Mouse (Mus musculus) liver, embryonic 14.5 days (tissue): ENCODE measurements at regions not wholly inside any gene's neighbourhood (a gene's known extent, or its start where the extent isn't known, plus 50 kb on each side); places are given as distances from the start of the nearest gene placed in this dataset.

ENCODE experiments used
- ATAC-seq: fragments of 200-750 bp; cut with Nextera tagmentation; 2 replicates; pipeline ENCODE4 v1.8.0; 2017; ENCODE audit warnings: moderate number of reproducible peaks, mild to moderate bottlenecking, moderate library complexity; ENCODE audit not compliant: insufficient read depth
- DNase-seq, 3 experiments: peaks; one replicate each; pipeline ENCODE4 v3.0.0-alpha.2; 2012 to 2013; ENCODE audit warnings: low read depth in 3 of 3, low spot score in 3 of 3
- H3K27ac ChIP-seq: fragments of 300-500 bp; sonication (generic); 2 replicates; pipeline ENCODE4 v1.5.1; 2014; ENCODE audit warnings: moderate library complexity, mild to moderate bottlenecking, control low read depth, inconsistent platforms
- H3K27me3 ChIP-seq: fragments of 300-500 bp; sonication (generic); 2 replicates; pipeline ENCODE4 v1.6.1; 2014; ENCODE audit warnings: mild to moderate bottlenecking, low read length, moderate library complexity; ENCODE audit not compliant: control insufficient read depth, insufficient read depth
- H3K36me3 ChIP-seq: fragments of 300-500 bp; sonication (generic); replicated peaks from 2 replicates; pipeline ENCODE4 v1.6.1; 2014; ENCODE audit warnings: low read depth; ENCODE audit not compliant: control insufficient read depth, insufficient read depth
- H3K4me1 ChIP-seq, 2 experiments: fragments of 200-500 bp in 1 of 2; fragments of 300-500 bp in 1 of 2; sonication (generic) in 1 of 2; replicated peaks; 2 replicates each; pipeline ENCODE4 v1.6.1; 2012 to 2014; ENCODE audit warnings: antibody characterized with exemption in 1 of 2, inconsistent platforms in 1 of 2, low read length in 1 of 2; ENCODE audit not compliant: control insufficient read depth in 2 of 2, insufficient read depth in 2 of 2
- H3K4me2 ChIP-seq: fragments of 300-500 bp; sonication (generic); 2 replicates; pipeline ENCODE4 v1.6.1; 2014; ENCODE audit warnings: low read depth, mild to moderate bottlenecking, control low read depth, moderate library complexity
- H3K4me3 ChIP-seq, 2 experiments: fragments of 200-500 bp in 1 of 2; fragments of 300-500 bp in 1 of 2; sonication (generic) in 1 of 2; 2 replicates each; pipeline ENCODE4 v1.5.1; 2012 to 2014; ENCODE audit warnings: low read depth in 2 of 2, low read length in 2 of 2, mild to moderate bottlenecking in 2 of 2, control low read depth in 1 of 2, inconsistent platforms in 1 of 2, moderate library complexity in 1 of 2; ENCODE audit not compliant: insufficient read depth in 1 of 2
- H3K9ac ChIP-seq: fragments of 300-500 bp; sonication (generic); replicated peaks from 2 replicates; pipeline ENCODE4 v1.6.1; 2014; ENCODE audit warnings: mild to moderate bottlenecking, control low read depth, moderate library complexity
- H3K9me3 ChIP-seq: fragments of 300-500 bp; sonication (generic); 2 replicates; pipeline ENCODE4 v1.6.1; 2016; ENCODE audit warnings: low read length, mixed read lengths; ENCODE audit not compliant: control insufficient read depth
- CTCF ChIP-seq: IDR thresholded peaks from 2 replicates; pipeline ENCODE4 v1.5.1; 2016; ENCODE audit warnings: antibody characterized with exemption, low read depth, control low read depth
- EP300 ChIP-seq: IDR thresholded peaks from 2 replicates; pipeline ENCODE4 v1.6.1; 2016; ENCODE audit warnings: antibody characterized with exemption, low read depth
- WGBS: fragments of 180-500 bp; shearing (Covaris S2); extraction: QIAGEN DNeasy Blood & Tissue Kit; methylation state at CpG from one replicate; pipeline ENCODE4 v1.1.7; 2014; ENCODE audit not compliant: insufficient replicate concordance; 5-methylcytosine and 5-hydroxymethylcytosine counted together

DNA sequence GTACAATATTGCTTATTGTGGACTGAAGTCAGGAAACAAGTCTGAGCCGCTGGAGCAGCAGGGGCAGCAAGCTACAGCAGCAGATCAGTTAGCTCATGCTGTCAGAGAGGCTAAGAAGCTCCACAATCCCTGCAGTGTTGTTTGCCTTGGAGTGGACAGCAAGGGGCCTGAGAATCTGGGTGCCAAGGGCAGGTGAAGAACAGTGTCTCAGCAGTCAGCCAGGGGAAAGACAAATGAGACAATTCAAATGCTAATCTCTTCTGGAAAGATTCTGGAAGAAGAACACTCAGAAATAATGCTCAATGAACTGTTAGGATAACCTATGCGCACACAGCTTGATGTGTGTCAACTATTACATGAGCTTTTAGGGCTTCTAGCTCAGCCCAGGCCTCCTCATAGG is 315.5 kb upstream of the Nrp1 start:
- no peaks in the 10 kb centered on the region for H3K9me3 ChIP-seq
- no peak overlapping the region for H3K4me3 ChIP-seq
- no peak overlapping the region for H3K27ac ChIP-seq
- 59% methylated on average over 2 of the region's 2 CpGs for WGBS
- H3K4me2 ChIP-seq: no peak overlapping the region
- ATAC-seq (no peak), DNase-seq (no peak)
- H3K4me1 ChIP-seq: no peaks in the 10 kb centered on the region
- H3K36me3 ChIP-seq: no peaks in the 10 kb centered on the region
- H3K9ac ChIP-seq: no peak overlapping the region
- no peak for TF ChIP-seq EP300
- no peak for TF ChIP-seq CTCF
- H3K27me3 ChIP-seq: no peaks in the 10 kb centered on the region

DNA sequence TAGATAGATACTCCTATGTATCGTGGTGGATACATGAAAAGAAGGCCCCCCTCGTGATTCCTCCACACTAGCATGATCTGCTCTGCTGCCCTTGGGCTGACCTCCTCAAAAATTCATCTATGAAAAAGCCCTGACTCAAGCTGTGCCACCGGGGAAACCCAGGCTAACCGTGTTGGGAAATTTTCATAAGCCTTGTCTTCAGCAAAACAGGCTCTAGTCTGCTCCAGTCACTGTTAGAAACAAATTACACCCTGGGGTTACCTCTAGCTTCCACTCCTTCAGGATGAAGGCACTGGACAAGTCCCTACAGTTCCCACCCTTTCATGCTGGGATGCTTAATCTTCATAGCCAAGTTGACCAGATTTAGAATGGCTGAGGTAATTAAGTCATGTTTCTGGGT is 315.0 kb upstream of the Nrp1 start:
- no peak for ATAC-seq
- no peak overlapping the region for H3K9ac ChIP-seq
- 58% methylated on average over 4 of the region's 4 CpGs for WGBS

DNA sequence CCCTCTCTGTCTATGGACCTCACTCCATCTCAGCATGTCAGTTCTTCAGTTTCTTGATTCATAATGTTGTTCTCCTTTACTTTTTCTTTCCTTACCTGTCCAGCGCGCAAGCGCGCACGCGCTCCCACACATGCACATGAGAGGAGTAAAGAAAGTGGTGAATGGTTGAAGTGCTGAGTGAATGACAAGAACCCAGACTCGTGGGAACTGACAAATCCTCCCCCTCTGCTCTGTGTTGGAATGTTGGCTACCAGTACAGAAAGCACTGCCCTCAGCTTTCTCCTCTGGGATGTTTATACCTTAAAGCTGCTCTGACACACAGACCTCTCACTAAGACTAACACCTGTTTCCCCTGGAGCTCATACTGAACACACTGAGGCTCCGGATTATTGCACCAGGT is 302.2 kb upstream of the Nrp1 start:
- no peaks in the 10 kb centered on the region for H3K27me3 ChIP-seq
- WGBS: 78% methylated on average over 8 of the region's 8 CpGs
- no peaks in the 10 kb centered on the region for H3K36me3 ChIP-seq
- no peak for DNase-seq
- H3K9me3 ChIP-seq: no peaks in the 10 kb centered on the region
- TF ChIP-seq CTCF: no peak
- TF ChIP-seq EP300: no peak
- H3K9ac ChIP-seq: no peak overlapping the region
- ATAC-seq: no peak
- no peaks in the 10 kb centered on the region for H3K4me1 ChIP-seq
- no peak overlapping the region for H3K4me3 ChIP-seq
- no peak overlapping the region for H3K4me2 ChIP-seq
- no peak overlapping the region for H3K27ac ChIP-seq

More for the DNA sequence above, 315.0 kb upstream of the Nrp1 start:
- Histone ChIP-seq H3K4me3 (no peak overlapping the region), H3K9me3 (no peaks in the 10 kb centered on the region), H3K4me1 (no peaks in the 10 kb centered on the region), H3K27me3 (no peaks in the 10 kb centered on the region), H3K4me2 (no peak overlapping the region), H3K27ac (no peak overlapping the region), H3K36me3 (no peaks in the 10 kb centered on the region)
- DNase-seq: no peak
- TF ChIP-seq CTCF (no peak), EP300 (no peak)

DNA sequence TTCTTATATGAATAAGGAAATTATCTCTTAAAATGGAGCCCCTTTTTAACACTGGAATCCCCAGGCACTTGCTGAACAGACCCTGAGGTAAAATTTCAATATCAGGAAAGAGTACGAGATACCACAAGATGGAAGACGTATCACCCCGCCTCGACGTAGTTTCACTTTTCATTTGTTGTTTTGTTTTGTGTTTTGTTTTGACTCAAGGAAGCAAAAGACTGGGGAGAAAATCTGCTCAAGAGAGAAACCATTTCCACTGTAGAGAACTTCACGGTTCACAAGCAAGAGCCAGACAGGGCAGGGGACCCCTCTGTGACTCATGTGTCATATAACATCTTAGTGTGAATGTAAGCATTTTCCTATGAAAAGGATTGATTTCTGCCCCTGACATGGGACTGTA is 300.6 kb upstream of the Nrp1 start:
- no peaks in the 10 kb centered on the region for H3K9me3 ChIP-seq
- no peaks in the 10 kb centered on the region for H3K4me1 ChIP-seq
- WGBS: 73% methylated on average over 6 of the region's 6 CpGs
- DNase-seq (no peak), ATAC-seq (no peak)
- no peak overlapping the region for H3K9ac ChIP-seq
- H3K4me3 ChIP-seq: no peak overlapping the region
- H3K4me2 ChIP-seq: no peak overlapping the region
- no peak overlapping the region for H3K27ac ChIP-seq
- TF ChIP-seq CTCF (no peak), EP300 (no peak)
- H3K27me3 ChIP-seq: no peaks in the 10 kb centered on the region
- no peaks in the 10 kb centered on the region for H3K36me3 ChIP-seq

DNA sequence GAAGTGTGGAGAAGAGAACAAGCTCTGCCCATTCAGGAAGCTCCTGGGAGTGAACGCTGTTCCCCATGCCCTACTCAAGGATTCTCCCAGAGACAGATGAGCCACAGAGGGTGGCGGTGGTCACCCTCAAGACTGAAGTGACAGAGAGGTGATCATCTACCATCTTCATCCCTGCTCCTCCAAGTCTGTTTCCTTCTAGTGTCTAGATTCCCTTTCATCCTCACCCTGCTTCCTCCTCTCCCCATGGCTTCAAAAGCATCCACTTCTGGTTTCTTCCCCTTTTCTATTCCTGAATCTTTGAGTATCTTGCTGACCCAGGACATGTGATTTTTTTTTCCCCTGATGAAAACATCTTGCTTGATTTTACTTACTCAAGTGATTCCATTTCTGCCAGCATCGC is 298.6 kb upstream of the Nrp1 start:
- WGBS: 60% methylated on average over 3 of the region's 3 CpGs
- H3K4me2 ChIP-seq: no peak overlapping the region
- no peak overlapping the region for H3K27ac ChIP-seq
- no peaks in the 10 kb centered on the region for H3K36me3 ChIP-seq
- H3K4me3 ChIP-seq: no peak overlapping the region
- TF ChIP-seq EP300 (no peak), CTCF (no peak)
- H3K27me3 ChIP-seq: no peaks in the 10 kb centered on the region
- no peak overlapping the region for H3K9ac ChIP-seq
- H3K9me3 ChIP-seq: no peaks in the 10 kb centered on the region
- ATAC-seq: no peak
- no peak for DNase-seq
- no peaks in the 10 kb centered on the region for H3K4me1 ChIP-seq
